Mouse (Mus musculus): ENCODE measurements around the gene Ugt1a8. TPM values are rescaled to one million over a fixed set of nuclear protein-coding genes. Genes with fewer than 3 reads are reported as not detected.
"Not testable (repeated sequence)": the region's sequence is repeated elsewhere in the genome, so short reads cannot be mapped to it uniquely, and the experiment has no call there.

Ugt1a8 gene
- polyA plus RNA-seq, 1 experiment from 2014 or later, result not detected

GRCm38 (mm10) chr1:88220336-88220735, 132.7 kb downstream of the Ugt1a8 start:
- no peak overlapping the region for H3K27ac ChIP-seq (ENCODE audit: low read depth, low read length)
- H3K4me2 ChIP-seq (replicated peaks; ENCODE audit: low read depth, low read length), result no peak overlapping the region
- H3K9ac ChIP-seq (ENCODE audit: low read depth, low read length), result no peak overlapping the region
- no peaks in the 10 kb centered on the region for H3K27me3 ChIP-seq (ENCODE audit: control insufficient read depth, insufficient read depth, low read length)
- no peak for ATAC-seq (ENCODE audit: low FRiP score, low TSS enrichment)
- H3K36me3 ChIP-seq (ENCODE audit: control insufficient read depth, insufficient read depth, low read length), result no peaks in the 10 kb centered on the region
- H3K9me3 ChIP-seq (ENCODE audit: control insufficient read depth, low read length), result peaks cover 26% of the 10 kb centered on the region
- H3K4me1 ChIP-seq (ENCODE audit: control insufficient read depth, insufficient read depth, low read length), result no peaks in the 10 kb centered on the region
- H3K4me3 ChIP-seq (ENCODE audit: low read length), result no peak overlapping the region

GRCm38 (mm10) chr1:88222216-88222615, 134.6 kb downstream of the Ugt1a8 start:
- no peak for ATAC-seq (ENCODE audit: low FRiP score, low TSS enrichment)
- WGBS, result 55% methylated on average over 2 of the region's 2 CpGs
- no peak overlapping the region for H3K4me2 ChIP-seq (replicated peaks; ENCODE audit: low read depth, low read length)
- H3K4me1 ChIP-seq (ENCODE audit: control insufficient read depth, insufficient read depth, low read length), result no peaks in the 10 kb centered on the region
- H3K36me3 ChIP-seq (ENCODE audit: control insufficient read depth, insufficient read depth, low read length), result no peaks in the 10 kb centered on the region
- no peak overlapping the region for H3K27ac ChIP-seq (ENCODE audit: low read depth, low read length)
- H3K27me3 ChIP-seq (ENCODE audit: control insufficient read depth, insufficient read depth, low read length), result no peaks in the 10 kb centered on the region
- no peak overlapping the region for H3K9ac ChIP-seq (ENCODE audit: low read depth, low read length)
- H3K9me3 ChIP-seq (ENCODE audit: control insufficient read depth, low read length), result peaks cover 28% of the 10 kb centered on the region
- H3K4me3 ChIP-seq (ENCODE audit: low read length), result no peak overlapping the region

GRCm38 (mm10) chr1:88223011-88223515, 135.4 kb downstream of the Ugt1a8 start:
- H3K27me3 ChIP-seq (ENCODE audit: control insufficient read depth, insufficient read depth, low read length); H3K4me1 ChIP-seq (ENCODE audit: control insufficient read depth, insufficient read depth, low read length); H3K4me3 ChIP-seq (ENCODE audit: low read length); ATAC-seq (ENCODE audit: low FRiP score, low TSS enrichment); H3K9ac ChIP-seq (ENCODE audit: low read depth, low read length); H3K4me2 ChIP-seq (replicated peaks; ENCODE audit: low read depth, low read length); H3K36me3 ChIP-seq (ENCODE audit: control insufficient read depth, insufficient read depth, low read length); H3K27ac ChIP-seq (ENCODE audit: low read depth, low read length): not testable (repeated sequence)
- H3K9me3 ChIP-seq (ENCODE audit: control insufficient read depth, low read length), result peaks cover 31% of the 10 kb centered on the region

- WGBS, result 65% methylated on average over 1 of the region's 1 CpGs
- Histone ChIP-seq H3K9ac (ENCODE audit: low read depth, low read length) (no peak overlapping the region), H3K4me1 (ENCODE audit: control insufficient read depth, insufficient read depth, low read length) (no peaks in the 10 kb centered on the region), H3K4me2 (replicated peaks; ENCODE audit: low read depth, low read length) (no peak overlapping the region), H3K27me3 (ENCODE audit: control insufficient read depth, insufficient read depth, low read length) (no peaks in the 10 kb centered on the region), H3K36me3 (ENCODE audit: control insufficient read depth, insufficient read depth, low read length) (no peaks in the 10 kb centered on the region), H3K4me3 (ENCODE audit: low read length) (no peak overlapping the region), H3K27ac (ENCODE audit: low read depth, low read length) (no peak overlapping the region), H3K9me3 (ENCODE audit: control insufficient read depth, low read length) (peaks cover 37% of the 10 kb centered on the region)
- ATAC-seq (ENCODE audit: low FRiP score, low TSS enrichment), result no peak
Observed at GRCm38 (mm10) chr1:88223591-88223990, 136.0 kb downstream of the Ugt1a8 start.

GRCm38 (mm10) chr1:88224029-88224776, 136.6 kb downstream of the Ugt1a8 start:
- Histone ChIP-seq H3K9me3 (ENCODE audit: control insufficient read depth, low read length) (peaks cover 43% of the 10 kb centered on the region), H3K4me2 (replicated peaks; ENCODE audit: low read depth, low read length) (no peak overlapping the region), H3K27me3 (ENCODE audit: control insufficient read depth, insufficient read depth, low read length) (no peaks in the 10 kb centered on the region), H3K4me3 (ENCODE audit: low read length) (no peak overlapping the region), H3K4me1 (ENCODE audit: control insufficient read depth, insufficient read depth, low read length) (no peaks in the 10 kb centered on the region), H3K27ac (ENCODE audit: low read depth, low read length) (no peak overlapping the region), H3K36me3 (ENCODE audit: control insufficient read depth, insufficient read depth, low read length) (no peaks in the 10 kb centered on the region), H3K9ac (ENCODE audit: low read depth, low read length) (no peak overlapping the region)
- no peak for ATAC-seq (ENCODE audit: low FRiP score, low TSS enrichment)
- WGBS, result 71% methylated on average over 2 of the region's 2 CpGs

GRCm38 (mm10) chr1:88225301-88225700, 137.7 kb downstream of the Ugt1a8 start:
- peaks cover 52% of the 10 kb centered on the region for H3K9me3 ChIP-seq (ENCODE audit: control insufficient read depth, low read length)
- not testable (repeated sequence) for H3K36me3 ChIP-seq (ENCODE audit: control insufficient read depth, insufficient read depth, low read length); H3K27ac ChIP-seq (ENCODE audit: low read depth, low read length); H3K4me1 ChIP-seq (ENCODE audit: control insufficient read depth, insufficient read depth, low read length); H3K4me2 ChIP-seq (replicated peaks; ENCODE audit: low read depth, low read length); H3K9ac ChIP-seq (ENCODE audit: low read depth, low read length); ATAC-seq (ENCODE audit: low FRiP score, low TSS enrichment); H3K4me3 ChIP-seq (ENCODE audit: low read length); H3K27me3 ChIP-seq (ENCODE audit: control insufficient read depth, insufficient read depth, low read length)
- 44% methylated on average over 2 of the region's 2 CpGs for WGBS

- Histone ChIP-seq H3K27ac (ENCODE audit: low read depth, low read length) (no peak overlapping the region), H3K36me3 (ENCODE audit: control insufficient read depth, insufficient read depth, low read length) (no peaks in the 10 kb centered on the region), H3K4me1 (ENCODE audit: control insufficient read depth, insufficient read depth, low read length) (no peaks in the 10 kb centered on the region), H3K4me2 (replicated peaks; ENCODE audit: low read depth, low read length) (no peak overlapping the region), H3K9ac (ENCODE audit: low read depth, low read length) (no peak overlapping the region), H3K4me3 (ENCODE audit: low read length) (no peak overlapping the region), H3K9me3 (ENCODE audit: control insufficient read depth, low read length) (peaks cover 57% of the 10 kb centered on the region), H3K27me3 (ENCODE audit: control insufficient read depth, insufficient read depth, low read length) (no peaks in the 10 kb centered on the region)
- no peak for ATAC-seq (ENCODE audit: low FRiP score, low TSS enrichment)
Observed at GRCm38 (mm10) chr1:88225741-88226140, 138.1 kb downstream of the Ugt1a8 start.

GRCm38 (mm10) chr1:88226670-88227379, 139.2 kb downstream of the Ugt1a8 start, which contains the start of gene Mroh2a:
Gene Mroh2a, plus strand, starts transcription at chr1:88226986.
- no peak within 1 kb of the TSS for H3K9ac ChIP-seq (ENCODE audit: low read depth, low read length)
- no peak within 1 kb of the TSS for H3K4me3 ChIP-seq (ENCODE audit: low read length)
- ATAC-seq (ENCODE audit: low FRiP score, low TSS enrichment), result no peak
- no peaks in the 10 kb centered on the region for H3K36me3 ChIP-seq (ENCODE audit: control insufficient read depth, insufficient read depth, low read length)
- no peak within 1 kb of the TSS for H3K4me2 ChIP-seq (replicated peaks; ENCODE audit: low read depth, low read length)
- H3K27me3 ChIP-seq (ENCODE audit: control insufficient read depth, insufficient read depth, low read length), result no peaks in the 10 kb centered on the region
- 55% methylated on average over 5 of the region's 5 CpGs for WGBS
- H3K9me3 ChIP-seq (ENCODE audit: control insufficient read depth, low read length), result peaks cover 68% of the 10 kb centered on the region
- H3K4me1 ChIP-seq (ENCODE audit: control insufficient read depth, insufficient read depth, low read length), result no peaks in the 10 kb centered on the region
- no peak within 1 kb of the TSS for H3K27ac ChIP-seq (ENCODE audit: low read depth, low read length)

GRCm38 (mm10) chr1:88227482-88227881, 139.9 kb downstream of the Ugt1a8 start:
- Histone ChIP-seq H3K4me1 (ENCODE audit: control insufficient read depth, insufficient read depth, low read length) (no peaks in the 10 kb centered on the region), H3K9ac (ENCODE audit: low read depth, low read length) (no peak overlapping the region), H3K4me3 (ENCODE audit: low read length) (no peak overlapping the region), H3K27me3 (ENCODE audit: control insufficient read depth, insufficient read depth, low read length) (no peaks in the 10 kb centered on the region), H3K4me2 (replicated peaks; ENCODE audit: low read depth, low read length) (no peak overlapping the region), H3K36me3 (ENCODE audit: control insufficient read depth, insufficient read depth, low read length) (no peaks in the 10 kb centered on the region), H3K27ac (ENCODE audit: low read depth, low read length) (no peak overlapping the region), H3K9me3 (ENCODE audit: control insufficient read depth, low read length) (peaks cover 70% of the 10 kb centered on the region)
- 59% methylated on average over 2 of the region's 2 CpGs for WGBS
- no peak for ATAC-seq (ENCODE audit: low FRiP score, low TSS enrichment)
